Mouse (Mus musculus): Measurements from ENCODE around the gene Gm3435. TPM values are rescaled to one million over a fixed set of nuclear protein-coding genes. Genes with fewer than 3 reads are reported as not detected.
A peak's percentile ranks its signal among the peaks of the same experiment; 100 is the strongest.

The Gm3435 gene
- polyA plus RNA-seq, 1 experiment, result 16.4 TPM

DNA sequence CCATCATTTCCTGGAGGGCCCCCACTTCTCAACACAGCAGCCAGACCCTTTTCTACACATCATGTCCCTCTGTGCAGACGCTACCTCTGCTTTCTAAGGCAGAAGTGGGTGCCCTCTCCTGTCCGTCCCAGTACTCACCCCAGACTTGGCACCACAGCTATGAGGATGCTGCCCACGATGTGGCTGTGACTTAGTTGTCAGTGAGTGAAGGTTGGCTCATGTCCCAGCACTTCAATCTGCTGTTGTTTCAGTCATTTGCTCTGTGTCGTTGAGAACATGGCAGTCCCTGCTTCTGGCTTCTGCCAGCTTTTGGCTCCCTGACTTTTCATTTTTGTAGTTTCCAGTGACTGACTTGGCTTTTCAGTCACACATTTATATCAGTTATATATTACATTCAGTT, 45.9 kb downstream of the Gm3435 start:
- H3K4me3 ChIP-seq (replicated peaks; ENCODE audit: control insufficient read depth, low read depth, low read length), result no peak overlapping the region
- H3K4me1 ChIP-seq (ENCODE audit: control insufficient read depth, insufficient read depth, low read length), result no peaks in the 10 kb centered on the region
- TF ChIP-seq POLR2A (IDR thresholded peaks at IDR 0.05; ENCODE audit: borderline replicate concordance, control insufficient read depth, low read depth, low read length), result no peak
- no peak for TF ChIP-seq CTCF (IDR thresholded peaks at IDR 0.05; ENCODE audit: control insufficient read depth, insufficient read depth, low read length)
- WGBS, result 66% methylated on average over 4 of the region's 4 CpGs
- no peak overlapping the region for H3K27ac ChIP-seq (ENCODE audit: control insufficient read depth, insufficient read depth, low read depth, low read length, poor library complexity)

DNA sequence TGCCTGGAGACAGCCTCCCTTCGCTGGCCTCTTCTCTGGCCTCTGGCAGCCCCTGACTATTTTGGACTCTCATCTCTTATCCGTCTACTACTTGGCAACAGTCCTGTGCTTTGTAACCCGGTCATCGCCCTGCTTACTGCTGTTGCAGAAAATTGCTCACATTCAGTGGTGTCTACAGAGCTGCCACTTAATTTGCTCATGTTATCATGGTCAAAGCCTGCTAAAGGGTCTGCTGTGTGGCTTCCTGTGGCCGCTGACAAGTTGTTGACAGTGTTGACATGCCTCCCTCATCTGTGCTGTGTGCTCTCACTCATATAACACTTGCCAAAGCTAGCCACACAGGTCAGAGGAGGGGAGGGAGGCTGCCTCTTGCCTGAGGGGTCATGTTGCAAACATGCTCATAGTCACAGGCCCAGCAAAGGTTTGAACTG, 48.2 kb downstream of the Gm3435 start:
- WGBS, result 82% methylated on average over 5 of the region's 5 CpGs
- no peaks in the 10 kb centered on the region for H3K4me1 ChIP-seq (ENCODE audit: control insufficient read depth, insufficient read depth, low read length)
- TF ChIP-seq POLR2A (IDR thresholded peaks at IDR 0.05; ENCODE audit: borderline replicate concordance, control insufficient read depth, low read depth, low read length) (no peak), CTCF (IDR thresholded peaks at IDR 0.05; ENCODE audit: control insufficient read depth, insufficient read depth, low read length) (no peak)
- H3K27ac ChIP-seq (ENCODE audit: control insufficient read depth, insufficient read depth, low read depth, low read length, poor library complexity), result no peak overlapping the region
- no peak overlapping the region for H3K4me3 ChIP-seq (replicated peaks; ENCODE audit: control insufficient read depth, low read depth, low read length)

DNA sequence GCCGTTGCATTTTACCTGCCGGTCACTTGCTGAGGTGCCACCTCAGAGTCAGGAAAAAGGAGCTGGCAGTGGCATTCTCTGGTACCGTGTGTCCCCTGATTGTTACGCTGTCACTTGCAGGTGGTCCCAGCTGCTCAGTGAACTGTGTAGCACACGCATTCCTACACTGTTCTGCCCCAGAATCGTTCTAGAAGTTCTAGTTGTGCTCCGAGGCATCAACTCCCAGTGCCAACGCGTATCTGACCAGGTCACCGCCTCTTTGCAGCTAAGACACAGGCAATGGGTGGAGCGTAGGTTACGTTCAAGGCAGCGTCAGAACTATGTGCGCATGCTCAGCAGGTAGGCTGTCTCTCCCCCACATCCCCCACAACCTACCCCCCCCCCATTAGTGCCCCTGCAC, 49.7 kb downstream of the Gm3435 start:
- no peak for TF ChIP-seq CTCF (IDR thresholded peaks at IDR 0.05; ENCODE audit: control insufficient read depth, insufficient read depth, low read length)
- no peak for TF ChIP-seq POLR2A (IDR thresholded peaks at IDR 0.05; ENCODE audit: borderline replicate concordance, control insufficient read depth, low read depth, low read length)
- WGBS, result 93% methylated on average over 14 of the region's 14 CpGs
- no peak overlapping the region for H3K4me3 ChIP-seq (replicated peaks; ENCODE audit: control insufficient read depth, low read depth, low read length)
- H3K27ac ChIP-seq (ENCODE audit: control insufficient read depth, insufficient read depth, low read depth, low read length, poor library complexity), result no peak overlapping the region
- no peaks in the 10 kb centered on the region for H3K4me1 ChIP-seq (ENCODE audit: control insufficient read depth, insufficient read depth, low read length)

DNA sequence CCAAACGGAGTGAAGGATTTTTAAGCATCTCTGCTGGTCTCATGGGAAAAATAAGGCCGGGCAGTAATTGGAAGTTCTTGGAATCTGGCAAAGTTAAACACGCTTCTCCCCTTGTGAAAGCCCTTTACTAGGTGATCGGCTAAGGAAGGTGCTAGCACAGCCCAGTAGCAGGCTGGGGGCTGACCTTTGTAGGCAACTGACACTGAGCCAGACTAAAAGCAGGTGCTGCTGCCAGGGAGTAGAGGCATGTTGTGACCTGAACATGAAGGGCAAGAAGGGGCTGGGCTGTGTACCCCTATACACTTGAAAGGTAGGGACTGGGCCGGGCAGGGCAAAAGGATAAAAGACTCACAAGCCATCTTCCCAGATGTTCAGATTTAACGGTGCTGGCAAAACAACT, 50.4 kb downstream of the Gm3435 start:
- TF ChIP-seq POLR2A (IDR thresholded peaks at IDR 0.05; ENCODE audit: borderline replicate concordance, control insufficient read depth, low read depth, low read length) (no peak), CTCF (IDR thresholded peaks at IDR 0.05; ENCODE audit: control insufficient read depth, insufficient read depth, low read length) (no peak)
- Histone ChIP-seq H3K27ac (ENCODE audit: control insufficient read depth, insufficient read depth, low read depth, low read length, poor library complexity) (no peak overlapping the region), H3K4me1 (ENCODE audit: control insufficient read depth, insufficient read depth, low read length) (no peaks in the 10 kb centered on the region), H3K4me3 (replicated peaks; ENCODE audit: control insufficient read depth, low read depth, low read length) (no peak overlapping the region)
- 91% methylated on average over 6 of the region's 6 CpGs for WGBS

DNA sequence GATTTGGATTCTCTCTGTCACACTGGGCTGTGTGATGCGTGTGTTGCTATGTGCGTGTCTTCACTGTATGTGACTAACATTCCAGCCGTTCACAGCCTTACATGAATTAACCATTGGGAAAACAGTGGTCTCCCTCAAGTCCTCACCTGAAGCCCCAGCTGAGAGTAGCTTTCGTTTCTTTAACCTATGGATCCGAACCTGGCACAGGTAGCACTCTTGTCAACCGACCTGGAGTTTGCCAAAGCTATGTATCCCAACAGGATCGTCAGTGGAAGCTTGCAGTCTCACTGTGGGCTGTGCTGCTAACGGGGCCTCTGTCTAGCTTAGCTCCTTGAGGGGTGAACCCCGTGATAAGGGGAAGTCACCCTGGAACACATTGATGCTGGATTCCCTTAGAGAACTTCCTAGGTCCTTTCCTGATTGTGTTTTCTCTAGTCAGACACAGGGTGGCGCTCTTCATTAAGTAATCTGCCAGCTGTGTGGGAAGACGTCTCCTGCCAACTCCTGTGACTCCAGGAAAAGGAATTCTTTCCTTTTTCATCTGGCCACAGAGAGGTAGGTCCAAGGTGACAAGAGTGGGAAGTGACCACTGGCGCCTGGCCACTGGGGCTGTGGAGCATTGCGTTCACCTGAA, 55.5 kb downstream of the Gm3435 start:
- 48% methylated on average over 13 of the region's 13 CpGs for WGBS
- H3K27ac ChIP-seq (ENCODE audit: control insufficient read depth, insufficient read depth, low read depth, low read length, poor library complexity), result no peak overlapping the region
- peak; percentile 33; the same call in 1 of the 2 replicates for TF ChIP-seq CTCF (IDR thresholded peaks at IDR 0.05; ENCODE audit: control insufficient read depth, insufficient read depth, low read length)
- no peak for TF ChIP-seq POLR2A (IDR thresholded peaks at IDR 0.05; ENCODE audit: borderline replicate concordance, control insufficient read depth, low read depth, low read length)

DNA sequence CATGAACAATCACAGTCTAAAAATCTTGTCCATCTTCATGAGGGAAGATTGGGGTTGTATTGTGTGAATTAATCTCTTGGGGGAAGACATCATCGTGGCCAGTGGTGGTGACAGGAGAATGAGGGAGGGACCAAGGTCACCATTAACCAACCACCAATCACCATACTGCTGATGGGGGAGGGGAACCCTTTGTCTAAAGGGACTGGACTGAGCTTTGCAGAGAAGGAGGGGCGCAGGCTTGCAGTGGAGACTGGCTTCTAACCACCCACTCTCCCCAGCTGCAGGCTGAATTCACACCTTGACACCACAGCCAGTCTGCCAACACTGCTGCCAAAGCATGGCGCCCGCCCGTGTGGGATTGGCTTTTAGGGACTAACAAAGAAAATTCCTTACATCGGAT, 56.1 kb downstream of the Gm3435 start:
- Histone ChIP-seq H3K27ac (ENCODE audit: control insufficient read depth, insufficient read depth, low read depth, low read length, poor library complexity) (no peak overlapping the region), H3K4me3 (replicated peaks; ENCODE audit: control insufficient read depth, low read depth, low read length) (no peak overlapping the region), H3K4me1 (ENCODE audit: control insufficient read depth, insufficient read depth, low read length) (no peaks in the 10 kb centered on the region)
- WGBS, result 68% methylated on average over 6 of the region's 6 CpGs
- TF ChIP-seq CTCF (IDR thresholded peaks at IDR 0.05; ENCODE audit: control insufficient read depth, insufficient read depth, low read length) (no peak), POLR2A (IDR thresholded peaks at IDR 0.05; ENCODE audit: borderline replicate concordance, control insufficient read depth, low read depth, low read length) (no peak)

More for the DNA sequence above, 55.5 kb downstream of the Gm3435 start:
- no peaks in the 10 kb centered on the region for H3K4me1 ChIP-seq (ENCODE audit: control insufficient read depth, insufficient read depth, low read length)
- no peak overlapping the region for H3K4me3 ChIP-seq (replicated peaks; ENCODE audit: control insufficient read depth, low read depth, low read length)

- WGBS, result 76% methylated on average over 1 of the region's 1 CpGs
- no peaks in the 10 kb centered on the region for H3K4me1 ChIP-seq (ENCODE audit: control insufficient read depth, insufficient read depth, low read length)
- H3K27ac ChIP-seq (ENCODE audit: control insufficient read depth, insufficient read depth, low read depth, low read length, poor library complexity), result no peak overlapping the region
- no peak overlapping the region for H3K4me3 ChIP-seq (replicated peaks; ENCODE audit: control insufficient read depth, low read depth, low read length)
- no peak for TF ChIP-seq CTCF (IDR thresholded peaks at IDR 0.05; ENCODE audit: control insufficient read depth, insufficient read depth, low read length)
- TF ChIP-seq POLR2A (IDR thresholded peaks at IDR 0.05; ENCODE audit: borderline replicate concordance, control insufficient read depth, low read depth, low read length), result no peak
Observed at GRCm38 (mm10) chr17:15066911-15067310, 56.9 kb downstream of the Gm3435 start.

DNA sequence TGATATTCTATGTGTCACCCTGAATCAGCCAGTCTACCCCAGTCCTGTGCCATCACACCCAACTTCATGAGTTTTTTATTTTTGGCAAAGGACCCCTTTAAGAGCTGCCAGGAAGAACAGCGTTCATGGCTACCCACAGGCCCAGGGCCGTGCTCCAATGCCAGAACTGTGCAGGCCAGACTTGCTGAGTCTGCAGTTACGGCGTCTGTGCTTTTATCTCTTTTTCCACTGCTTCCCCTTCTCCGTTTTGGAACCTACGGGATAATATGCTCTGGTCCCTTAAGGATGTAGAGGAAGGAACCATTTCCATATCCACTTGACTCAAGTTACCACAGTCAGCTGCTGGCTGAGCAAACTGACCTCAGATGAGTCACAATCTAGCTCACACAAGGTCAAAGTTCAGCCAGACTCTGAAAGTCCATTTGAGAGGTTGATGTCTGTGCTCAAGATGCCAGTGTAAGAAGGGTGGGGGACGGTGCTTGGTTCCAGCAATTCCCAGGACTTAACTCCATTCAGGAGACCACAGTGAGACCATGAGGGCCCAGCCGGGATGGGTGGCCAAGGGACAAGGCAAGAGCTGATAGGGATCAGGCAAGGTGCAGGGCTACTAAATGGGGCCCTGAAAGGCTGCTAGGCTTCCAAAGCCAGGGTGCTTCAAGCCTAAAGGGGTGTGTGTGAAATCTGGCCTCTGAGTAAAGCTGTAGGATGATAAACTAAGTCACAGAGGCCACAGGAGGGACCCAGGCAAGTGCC, 58.2 kb downstream of the Gm3435 start:
- H3K27ac ChIP-seq (ENCODE audit: control insufficient read depth, insufficient read depth, low read depth, low read length, poor library complexity), result no peak overlapping the region
- TF ChIP-seq POLR2A (IDR thresholded peaks at IDR 0.05; ENCODE audit: borderline replicate concordance, control insufficient read depth, low read depth, low read length) (no peak), CTCF (IDR thresholded peaks at IDR 0.05; ENCODE audit: control insufficient read depth, insufficient read depth, low read length) (no peak)
- no peak overlapping the region for H3K4me3 ChIP-seq (replicated peaks; ENCODE audit: control insufficient read depth, low read depth, low read length)
- no peaks in the 10 kb centered on the region for H3K4me1 ChIP-seq (ENCODE audit: control insufficient read depth, insufficient read depth, low read length)
- WGBS, result 79% methylated on average over 8 of the region's 8 CpGs

All from bone marrow, adult 2 months (tissue).